Mouse (Mus musculus): ENCODE data around the gene D330045A20Rik. TPM values are rescaled to one million over a fixed set of nuclear protein-coding genes. Genes with fewer than 3 reads are reported as not detected.
A peak's percentile ranks its signal among the peaks of the same experiment; 100 is the strongest.

D330045A20Rik gene
- polyA plus RNA-seq, 1 experiment from 2014 or later: 2.1 TPM

DNA sequence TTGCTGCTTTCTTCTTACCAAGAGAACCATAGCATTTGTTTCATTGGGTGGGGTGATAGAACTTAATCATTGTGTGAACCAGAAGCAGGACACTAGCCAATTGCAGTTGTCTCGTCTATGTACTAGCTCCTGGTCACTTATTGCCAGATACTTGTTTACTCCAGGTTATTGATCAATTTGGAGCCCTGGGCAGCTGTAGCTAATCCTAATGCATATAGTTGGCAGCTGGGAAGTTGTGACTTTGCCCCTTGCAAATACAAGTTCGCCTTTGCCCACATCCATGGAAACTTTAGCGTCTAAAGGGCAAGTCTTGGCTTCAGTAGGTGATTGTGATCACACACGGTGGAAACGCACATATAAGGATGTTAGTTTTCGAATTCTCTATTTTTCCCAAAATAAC, 116.2 kb downstream of the D330045A20Rik start:
- no peaks in the 10 kb centered on the region for H3K36me3 ChIP-seq (replicated peaks; ENCODE audit: insufficient read depth, low read length)
- no peaks in the 10 kb centered on the region for H3K9me3 ChIP-seq (ENCODE audit: low read length)
- H3K4me3 ChIP-seq (ENCODE audit: low read depth, low read length): no peak overlapping the region
- ATAC-seq: peak; percentile 99
- no peak overlapping the region for H3K4me2 ChIP-seq (ENCODE audit: low read depth, low read length)
- TF ChIP-seq CTCF (IDR thresholded peaks at IDR 0.05; ENCODE audit: low read depth): no peak
- TF ChIP-seq EP300 (IDR thresholded peaks at IDR 0.05; ENCODE audit: low read depth): peak; percentile 45; the same call in 1 of the 2 replicates
- H3K27me3 ChIP-seq (ENCODE audit: insufficient read depth, low read length): no peaks in the 10 kb centered on the region
- WGBS (ENCODE audit: insufficient replicate concordance): 65% methylated on average over 6 of the region's 6 CpGs
- no peak overlapping the region for H3K9ac ChIP-seq (replicated peaks)
- no peaks in the 10 kb centered on the region for H3K4me1 ChIP-seq (ENCODE audit: insufficient read depth)
- DNase-seq: no peak
- H3K27ac ChIP-seq (ENCODE audit: low read depth): peak overlapping the region; percentile 49; the same call in 1 of the 2 replicates

Other genes starting within 250 kb of the D330045A20Rik start
- not detected in 2 replicates for gene Trap1a, start 146.7 kb upstream of the D330045A20Rik start, polyA plus RNA-seq (2015; fragmentation: Nextera tagmentation; extraction: Ambion mirVana)
- gene Rnf128, start 82.9 kb downstream of the D330045A20Rik start, polyA plus RNA-seq (2015; fragmentation: Nextera tagmentation; extraction: Ambion mirVana): 91.1 and 96.0 TPM in 2 replicates
- gene Tbc1d8b, start 204.6 kb downstream of the D330045A20Rik start, polyA plus RNA-seq (2015; fragmentation: Nextera tagmentation; extraction: Ambion mirVana): 0.81 and 0.93 TPM in 2 replicates
- gene Gm15013, start 234.1 kb downstream of the D330045A20Rik start, polyA plus RNA-seq (2015; fragmentation: Nextera tagmentation; extraction: Ambion mirVana): 0.14 TPM in 1 of 2 replicates, not detected in the other